Mouse (Mus musculus): Measurements from ENCODE around the gene Prkag2. TPM values are rescaled to one million over a fixed set of nuclear protein-coding genes. Genes with fewer than 3 reads are reported as not detected.
A peak's percentile ranks its signal among the peaks of the same experiment; 100 is the strongest.

The Prkag2 gene
- total RNA-seq, 4 experiments from 2014 or later: 143 to 198 (median 175) TPM

DNA sequence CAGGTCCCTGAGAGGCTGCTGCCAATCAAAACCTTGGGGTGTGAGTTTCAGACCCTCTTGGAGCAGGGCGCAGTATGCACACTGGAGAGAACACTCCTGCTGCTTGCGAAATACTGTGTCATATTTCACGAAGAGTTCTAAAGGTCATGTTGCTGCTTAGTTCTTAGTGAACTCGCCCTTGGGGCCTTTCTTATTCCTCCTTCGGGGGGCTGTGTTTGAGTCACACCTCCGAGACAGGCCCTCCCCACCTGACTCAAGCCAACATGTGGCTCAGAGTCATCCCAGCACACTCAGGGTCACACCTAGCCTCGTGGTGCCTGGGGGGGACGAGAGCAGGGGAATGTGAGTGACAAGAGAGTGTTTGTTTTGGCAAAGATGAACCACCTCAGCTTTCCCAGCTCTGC, 99.0 kb downstream of the Prkag2 start:
- DNase-seq (ENCODE audit: low spot score in 2 of 2): no peak

- DNase-seq (ENCODE audit: low spot score in 2 of 2): no peak
These were observed 101.1 kb downstream of the Prkag2 start for GRCm38 (mm10) chr5:24999351-24999750.

GRCm38 (mm10) chr5:24995576-24996100, 104.8 kb downstream of the Prkag2 start:
- DNase-seq (ENCODE audit: low spot score in 2 of 2): peak; percentile 35 to 56

GRCm38 (mm10) chr5:24993190-24993589, 107.3 kb downstream of the Prkag2 start:
- DNase-seq (ENCODE audit: low spot score in 2 of 2): no peak

- no peak for DNase-seq (ENCODE audit: low spot score in 2 of 2)
These were observed 108.9 kb downstream of the Prkag2 start for GRCm38 (mm10) chr5:24991575-24991974.

- no peak for DNase-seq (ENCODE audit: low spot score in 2 of 2)
These were observed 110.0 kb downstream of the Prkag2 start for GRCm38 (mm10) chr5:24990460-24990859.

- no peak for DNase-seq (ENCODE audit: low spot score in 2 of 2)
These were observed 110.8 kb downstream of the Prkag2 start for GRCm38 (mm10) chr5:24989683-24990082.

GRCm38 (mm10) chr5:24986956-24987355, 113.5 kb downstream of the Prkag2 start:
- no peak for DNase-seq (ENCODE audit: low spot score in 2 of 2)

- no peak for DNase-seq (ENCODE audit: low spot score in 2 of 2)
These were observed 114.1 kb downstream of the Prkag2 start for GRCm38 (mm10) chr5:24986204-24986940.

- DNase-seq (ENCODE audit: low spot score in 2 of 2): peak; percentile 64 to 77
These were observed 114.8 kb downstream of the Prkag2 start for GRCm38 (mm10) chr5:24985434-24986176.

DNA sequence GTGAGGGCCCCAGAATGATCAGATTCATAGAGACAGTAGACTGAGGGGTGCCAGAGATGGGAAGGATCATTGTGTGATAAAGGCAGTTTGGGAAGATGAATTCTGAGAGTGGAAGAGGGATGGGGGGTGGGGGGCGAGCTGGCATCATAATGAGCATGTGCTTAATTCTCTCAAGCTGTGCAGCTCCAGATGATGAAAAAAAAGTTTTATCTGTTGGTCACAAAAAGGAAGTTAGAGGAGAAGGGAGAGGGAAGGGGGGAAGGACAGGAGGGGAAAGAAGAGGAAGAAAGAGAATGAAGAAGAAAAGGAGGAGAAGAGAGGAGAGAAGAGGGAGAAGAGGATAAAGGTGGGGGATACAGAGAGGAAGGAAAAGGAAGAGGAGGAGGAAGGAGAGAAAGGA, 116.3 kb downstream of the Prkag2 start:
- DNase-seq (ENCODE audit: low spot score in 2 of 2): no peak

- DNase-seq (ENCODE audit: low spot score in 2 of 2): peak in 1 of 2 experiments; percentile 41
These were observed 116.9 kb downstream of the Prkag2 start for GRCm38 (mm10) chr5:24983539-24983938.

DNA sequence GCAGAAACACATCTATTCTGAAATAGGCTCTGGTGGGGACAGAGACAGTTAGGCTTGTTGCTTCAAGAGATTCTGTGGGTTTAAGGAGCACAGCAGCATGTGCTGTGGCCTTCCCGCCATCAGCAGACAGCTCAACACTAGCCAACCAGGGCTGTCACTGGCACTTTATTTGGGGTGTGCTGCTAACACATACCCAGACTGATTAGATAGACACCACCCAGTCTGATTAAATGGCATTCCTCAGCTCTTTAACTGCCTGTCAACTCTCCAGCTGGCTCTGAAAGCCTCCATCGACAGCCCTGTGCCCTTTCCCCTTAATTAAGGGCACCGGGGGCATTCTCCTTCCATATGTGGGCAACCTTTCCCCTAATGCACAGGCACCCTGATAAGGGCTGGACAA, 118.2 kb downstream of the Prkag2 start:
- no peak for DNase-seq (ENCODE audit: low spot score in 2 of 2)

DNA sequence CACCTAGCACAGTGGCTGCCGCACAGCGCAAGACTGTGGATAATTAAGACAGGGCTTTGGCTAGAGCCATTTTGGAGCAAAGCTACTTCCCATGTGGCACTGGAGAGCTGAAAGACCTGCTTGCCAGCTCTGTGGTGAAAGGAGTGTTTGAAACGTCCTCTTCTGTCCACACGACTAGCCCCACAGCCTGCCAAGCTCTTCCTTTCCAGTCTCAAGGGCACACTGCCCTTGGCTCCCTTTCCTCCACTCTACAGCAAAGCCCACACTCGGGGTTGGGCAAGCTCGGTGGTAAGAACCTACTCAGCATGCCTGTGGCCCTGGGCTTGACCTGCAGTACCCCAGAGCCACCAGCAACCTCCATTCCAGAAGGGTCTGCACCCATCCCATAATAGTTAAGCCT, 118.7 kb downstream of the Prkag2 start:
- peak; percentile 38 to 39 for DNase-seq (ENCODE audit: low spot score in 2 of 2)

- no peak for DNase-seq (ENCODE audit: low spot score in 2 of 2)
These were observed 120.5 kb downstream of the Prkag2 start for GRCm38 (mm10) chr5:24979968-24980345.

GRCm38 (mm10) chr5:24979312-24979967, 121.0 kb downstream of the Prkag2 start:
- no peak for DNase-seq (ENCODE audit: low spot score in 2 of 2)

DNA sequence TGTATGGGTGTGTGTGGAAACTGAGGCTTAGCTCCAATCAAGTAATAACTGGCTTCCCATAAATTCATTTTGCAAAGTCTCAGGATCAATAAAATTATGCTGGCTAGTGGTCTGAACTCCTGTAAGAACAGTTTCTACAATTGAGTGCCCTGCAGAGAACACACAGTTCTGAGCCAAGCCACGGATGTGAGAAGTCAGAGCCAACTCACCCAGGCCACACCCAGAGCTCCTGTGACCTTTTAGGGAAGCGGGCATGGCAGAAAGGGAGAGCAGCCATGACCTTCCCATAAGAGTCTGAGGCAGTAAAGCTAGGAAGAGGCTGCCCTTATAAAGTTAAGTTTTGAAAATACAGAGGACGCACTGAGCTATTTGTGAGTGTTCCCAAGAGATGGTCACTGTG, 123.5 kb downstream of the Prkag2 start:
- no peak for DNase-seq (ENCODE audit: low spot score in 2 of 2)

DNA sequence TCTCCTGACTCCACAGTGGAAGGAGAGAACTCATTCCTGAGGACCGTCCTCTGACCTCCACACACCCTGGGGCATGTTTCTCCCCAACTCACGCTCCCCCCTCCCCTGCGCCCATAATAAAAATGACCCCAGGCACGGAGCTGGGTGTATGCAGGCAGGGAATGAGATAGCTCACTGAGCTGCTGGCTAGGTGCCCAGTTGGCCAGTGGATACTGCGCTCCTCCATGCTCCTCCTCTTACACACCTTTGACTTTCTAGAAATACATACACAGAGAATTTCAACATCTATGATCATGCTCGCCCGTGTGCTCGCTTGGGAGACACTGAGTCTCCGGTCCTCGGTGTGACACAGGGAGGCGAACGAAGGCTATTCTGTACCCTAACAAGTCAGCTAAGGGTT, 124.2 kb downstream of the Prkag2 start:
- DNase-seq (ENCODE audit: low spot score in 2 of 2): no peak

GRCm38 (mm10) chr5:24975100-24975499, 125.3 kb downstream of the Prkag2 start:
- DNase-seq (ENCODE audit: low spot score in 2 of 2): no peak

DNA sequence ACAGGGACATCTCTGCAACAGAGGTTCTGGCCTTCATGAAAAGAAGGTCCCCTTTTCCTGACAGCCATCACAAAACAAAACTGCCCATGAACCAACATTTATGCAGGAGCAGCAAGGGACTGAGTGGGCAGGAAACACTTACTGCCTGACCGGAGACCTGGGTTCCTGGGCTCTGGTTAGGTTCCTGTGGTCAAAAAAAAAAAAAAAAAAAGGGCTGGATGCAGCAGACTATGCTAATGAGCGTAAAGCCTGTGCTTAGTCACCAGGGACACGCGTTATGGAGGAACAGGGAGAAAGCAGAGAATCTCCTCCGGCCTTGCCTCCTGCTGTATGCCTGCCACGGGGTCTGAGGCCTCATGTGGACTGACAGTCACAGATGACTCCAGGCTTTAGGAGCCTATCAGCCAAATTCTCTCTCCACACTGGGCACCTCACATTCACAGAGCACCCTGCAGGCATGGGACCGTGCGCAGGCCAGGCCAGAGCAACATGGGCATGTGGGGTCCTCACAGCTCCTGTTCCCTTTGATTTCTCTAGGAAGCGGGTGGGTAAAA, 126.7 kb downstream of the Prkag2 start:
- DNase-seq (ENCODE audit: low spot score in 2 of 2): no peak

GRCm38 (mm10) chr5:24973228-24973627, 127.2 kb downstream of the Prkag2 start:
- no peak for DNase-seq (ENCODE audit: low spot score in 2 of 2)
